Mouse (Mus musculus): ENCODE data around the gene Sox6.

DNA sequence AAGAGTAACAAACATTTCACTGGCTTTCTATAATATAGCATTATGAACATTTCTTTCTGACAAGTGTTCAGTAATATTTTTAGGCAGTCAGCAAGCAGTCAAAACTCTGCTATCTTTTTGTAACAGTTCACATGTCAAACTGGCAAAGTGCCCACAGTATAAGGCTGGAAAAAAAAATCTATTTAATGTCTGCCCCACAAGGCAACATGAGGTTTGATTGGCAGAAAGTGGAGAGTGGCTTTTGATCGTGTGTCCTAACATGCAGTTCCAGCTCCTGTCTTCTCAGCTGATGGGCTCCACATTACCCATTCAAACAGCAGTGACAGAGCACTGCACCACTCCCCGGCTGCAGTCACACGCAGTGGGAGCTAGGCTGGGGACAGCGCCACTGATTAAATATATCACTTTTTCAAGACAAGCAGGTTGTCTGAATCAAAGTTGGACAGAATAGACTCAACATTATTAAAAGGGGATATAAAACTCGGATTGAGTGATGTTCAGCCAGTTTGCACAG lies 286.4 kb downstream of the Sox6 start:
- TF ChIP-seq CTCF (IDR thresholded peaks at IDR 0.05; ENCODE audit: borderline replicate concordance, insufficient read depth, low read length) (no peak), POLR2A (IDR thresholded peaks at IDR 0.05; ENCODE audit: low read depth, low read length) (no peak)

Data from embryonic fibroblast, embryonic 13.5 days (primary cell).